Mouse (Mus musculus) megakaryocyte, embryonic 14.5 days (primary cell): Measurements from ENCODE around the gene Mep1a.

Experiments used
- FLI1 ChIP-seq: IDR thresholded peaks from 2 replicates; pipeline ENCODE4 v1.6.1; 2012; ENCODE audit warnings: low read length, inconsistent platforms, mixed read lengths
- GATA1 ChIP-seq: IDR thresholded peaks from 3 replicates; pipeline ENCODE4 v1.6.1; 2012; ENCODE audit warnings: mixed read lengths, low read length, inconsistent platforms, borderline replicate concordance

- TF ChIP-seq GATA1 (no peak), FLI1 (no peak)
Measured at GRCm38 (mm10) chr17:43538767-43539166, 36.2 kb upstream of the Mep1a start.
